Mouse (Mus musculus) gastrocnemius, postnatal 14 days (tissue): ENCODE data around the gene Ttc9b. TPM values are rescaled to one million over a fixed set of nuclear protein-coding genes. Genes with fewer than 3 reads are reported as not detected.
"Not testable (repeated sequence)": the region's sequence is repeated elsewhere in the genome, so short reads cannot be mapped to it uniquely, and the experiment has no call there.

Source experiments
- DNase-seq: peaks from one replicate; pipeline ENCODE4 v3.0.0; 2021; ENCODE audit warnings: mixed read lengths
- intact Hi-C: fragments of 180-260 bp; cut with DNase I; formaldehyde crosslinking; loops from one replicate; pipeline ENCODE4 v1.15.1; 2025; ENCODE audit warnings: low total_unique reads
- total RNA-seq, 2 experiments: library from RNA; stranded (reverse); gene quantifications; 2 replicates each; pipeline ENCODE4 v1.2.3; 2021

Ttc9b gene
- total RNA-seq, 2 experiments from 2014 or later: not detected

GRCm38 (mm10) chr7:27633166-27633565, 20.5 kb upstream of the Ttc9b start:
- DNase-seq: no peak
- intact Hi-C loops: no loop called here

GRCm38 (mm10) chr7:27634691-27635090, 19.0 kb upstream of the Ttc9b start:
- intact Hi-C loops: no loop called here

GRCm38 (mm10) chr7:27635094-27635493, 18.6 kb upstream of the Ttc9b start:
- DNase-seq, intact Hi-C loops: not testable (repeated sequence)

More at GRCm38 (mm10) chr7:27634691-27635090, 19.0 kb upstream of the Ttc9b start:
- DNase-seq: no peak

GRCm38 (mm10) chr7:27644471-27644870, 9.2 kb upstream of the Ttc9b start:
- no peak for DNase-seq
- intact Hi-C loops: no loop called here

DNA sequence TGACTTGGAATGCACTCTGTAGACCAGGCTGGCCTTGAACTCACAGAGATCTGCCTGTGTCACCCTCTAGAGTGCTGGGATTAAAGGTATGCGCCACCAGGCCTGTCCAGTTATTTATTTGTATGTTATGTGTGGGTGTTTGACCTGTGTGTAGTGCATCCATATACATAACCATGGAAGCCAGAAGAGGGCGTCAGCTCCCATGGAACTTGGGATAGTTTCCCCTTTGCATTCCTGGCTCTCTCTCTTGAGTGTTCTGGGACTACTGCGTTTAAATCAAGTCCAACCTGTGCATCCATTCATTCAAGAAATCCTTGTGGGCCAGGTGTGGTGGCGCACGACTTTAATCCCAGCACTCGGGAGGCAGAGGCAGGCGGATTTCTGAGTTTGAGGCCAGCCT, 7.2 kb upstream of the Ttc9b start:
- DNase-seq: no peak
- intact Hi-C loops: no loop called here

DNA sequence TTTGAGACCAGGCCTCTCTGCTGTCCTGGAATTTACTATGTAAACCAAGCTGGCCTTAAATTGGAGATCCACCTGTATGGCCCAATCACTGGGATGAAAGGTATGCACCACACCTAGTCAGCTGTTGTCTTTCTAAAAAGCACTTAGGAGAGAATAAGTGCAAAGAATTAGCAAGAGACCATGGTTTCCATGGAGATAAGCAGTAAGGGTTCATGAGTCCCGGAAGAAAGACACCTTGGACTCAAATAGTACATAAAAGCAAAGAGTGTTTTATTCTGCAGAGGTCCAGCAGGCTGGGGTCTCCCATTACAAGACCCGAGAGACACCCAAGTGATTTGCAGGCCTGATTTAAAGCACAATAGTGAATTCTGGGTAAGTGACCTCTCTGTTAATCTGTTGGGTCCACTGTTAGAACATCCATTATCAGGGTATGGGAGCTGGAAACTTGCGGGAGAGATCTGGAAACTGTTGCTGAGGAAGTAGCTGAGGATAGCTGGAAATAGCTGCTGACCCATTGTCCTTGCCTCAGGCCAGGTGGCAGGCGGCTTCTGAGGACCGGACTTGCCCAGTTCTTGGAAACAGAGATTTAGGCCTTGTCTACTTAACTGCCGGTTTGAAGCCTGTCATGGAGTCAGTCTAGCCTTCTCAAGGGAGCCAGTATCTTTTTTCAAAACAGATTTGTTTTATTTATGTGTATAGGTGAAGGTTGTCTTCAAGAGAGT, 6.3 kb upstream of the Ttc9b start:
- no peak for DNase-seq

GRCm38 (mm10) chr7:27649723-27650122, 4.0 kb upstream of the Ttc9b start:
- intact Hi-C loops: no loop called here
- DNase-seq: no peak

More for the DNA sequence above, 6.3 kb upstream of the Ttc9b start:
- intact Hi-C loops: no loop called here

GRCm38 (mm10) chr7:27650949-27651348, 2.8 kb upstream of the Ttc9b start:
- intact Hi-C loops: no loop called here
- DNase-seq: peak; percentile 75

GRCm38 (mm10) chr7:27654607-27655276, 1.0 kb downstream of the Ttc9b start:
- DNase-seq: no peak
- intact Hi-C loops: loop anchor here (5.0 kb wide), 1 partner anchor 73 kb away; no protein-coding TSS in a partner anchor

GRCm38 (mm10) chr7:27655545-27655944, 1.8 kb downstream of the Ttc9b start:
- intact Hi-C loops: loop anchor here (5.0 kb wide), 1 partner anchor 72 kb away; no protein-coding TSS in a partner anchor
- no peak for DNase-seq

DNA sequence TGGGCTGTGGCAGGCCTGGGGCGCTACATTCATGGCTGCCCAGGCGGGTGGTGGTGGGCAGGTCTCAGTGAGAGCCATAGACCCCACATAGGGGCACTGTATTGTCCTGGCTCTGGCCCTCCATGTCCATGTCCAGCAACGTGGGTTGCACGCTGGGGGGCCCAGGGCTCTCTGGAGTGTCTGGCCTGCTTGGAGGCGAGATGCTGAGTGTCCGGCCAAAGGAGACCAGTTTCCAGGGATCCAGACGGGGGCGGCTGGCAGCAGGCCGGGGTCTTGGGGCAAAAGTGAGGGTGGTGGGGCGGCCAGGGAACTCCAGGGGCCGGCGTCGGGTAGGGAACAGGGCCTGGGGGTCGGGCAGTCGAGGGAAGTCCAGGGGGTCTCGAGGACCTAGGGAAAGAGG, 2.9 kb downstream of the Ttc9b start:
- no peak for DNase-seq
- intact Hi-C loops: loop anchor here (5.0 kb wide), 1 partner anchor 71 kb away; no protein-coding TSS in a partner anchor

DNA sequence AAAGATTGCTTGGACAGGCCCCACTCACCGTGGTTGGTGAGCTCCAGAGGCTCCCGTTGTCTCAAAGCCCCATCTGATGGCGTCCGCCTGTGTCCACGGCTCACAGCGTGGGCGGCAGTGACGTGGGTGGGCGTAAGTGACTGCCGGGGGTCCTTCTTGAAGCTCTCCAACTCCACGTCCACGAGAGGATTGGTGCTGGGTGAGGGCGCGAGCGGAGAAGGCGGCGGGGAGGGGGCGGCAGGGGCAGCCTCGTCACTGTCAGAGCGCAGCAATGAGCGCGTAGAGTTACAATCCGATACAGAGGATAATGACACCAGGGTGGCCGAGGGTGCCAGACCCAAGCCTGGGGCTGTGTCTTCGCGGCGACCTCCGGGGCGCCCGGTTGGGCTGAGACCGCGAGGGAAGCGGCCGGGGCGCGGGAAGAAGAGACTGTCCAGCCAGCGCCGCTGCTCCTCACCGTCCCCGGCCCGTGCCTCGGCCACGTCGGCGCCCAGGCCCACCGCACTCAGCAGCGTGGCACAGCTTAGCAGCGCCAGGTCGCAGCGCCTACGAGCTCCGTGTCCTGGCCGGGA, 4.2 kb downstream of the Ttc9b start:
- DNase-seq: no peak
- intact Hi-C loops: loop anchor here (5.0 kb wide), 1 partner anchor 69 kb away; no protein-coding TSS in a partner anchor

GRCm38 (mm10) chr7:27658712-27659663, 5.3 kb downstream of the Ttc9b start:
- DNase-seq: no peak
- intact Hi-C loops: loop anchor here (5.0 kb wide), 1 partner anchor 68 kb away; no protein-coding TSS in a partner anchor

DNA sequence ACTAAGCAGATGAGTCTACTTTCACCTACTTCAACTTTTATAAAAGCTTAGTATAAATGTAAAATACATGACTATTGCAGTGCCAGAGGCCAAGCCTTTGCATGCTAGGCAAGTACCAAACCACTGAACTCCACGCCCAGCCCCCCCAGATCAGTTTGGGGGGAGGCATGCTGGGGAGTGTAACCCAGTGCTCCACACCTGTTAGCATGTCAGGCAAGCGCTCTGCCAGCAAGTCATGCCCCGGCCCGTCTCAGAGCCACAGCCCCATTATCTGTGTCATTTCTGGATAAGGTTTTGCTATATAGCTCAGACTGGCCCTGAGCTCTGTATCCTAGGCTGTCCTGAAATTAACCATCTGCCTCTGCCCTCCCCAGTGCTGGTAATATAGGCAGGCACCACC, 8.3 kb downstream of the Ttc9b start:
- intact Hi-C loops: no loop called here

DNA sequence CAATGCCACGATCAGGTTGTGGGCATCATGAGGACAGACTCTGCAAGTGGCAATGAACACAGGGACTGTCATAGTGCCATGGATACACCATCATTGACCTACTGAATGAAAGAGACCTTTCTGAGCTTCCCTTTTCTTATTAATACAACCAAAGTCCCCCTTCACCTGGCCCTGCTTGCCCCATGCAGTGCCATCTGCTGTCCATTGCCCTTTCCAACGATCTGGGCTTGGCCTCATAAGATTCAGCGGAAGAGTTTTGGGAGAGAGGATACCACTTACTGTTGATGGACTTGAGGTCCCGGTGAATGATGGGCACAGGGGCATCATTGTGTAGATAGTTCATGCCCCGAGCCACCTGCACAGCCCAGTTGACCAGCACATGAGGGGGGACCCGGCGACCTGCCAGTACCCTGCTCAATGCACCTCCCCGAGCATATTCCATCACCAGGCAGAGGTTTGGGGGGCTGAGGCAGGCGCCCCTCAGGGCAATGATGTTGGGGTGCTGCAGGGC, 19.4 kb downstream of the Ttc9b start:
- no peak for DNase-seq
- intact Hi-C loops: no loop called here

More for the DNA sequence above, 8.3 kb downstream of the Ttc9b start:
- no peak for DNase-seq

- DNase-seq: no peak
- intact Hi-C loops: no loop called here
Observed at GRCm38 (mm10) chr7:27673575-27674131, 19.9 kb downstream of the Ttc9b start.

DNA sequence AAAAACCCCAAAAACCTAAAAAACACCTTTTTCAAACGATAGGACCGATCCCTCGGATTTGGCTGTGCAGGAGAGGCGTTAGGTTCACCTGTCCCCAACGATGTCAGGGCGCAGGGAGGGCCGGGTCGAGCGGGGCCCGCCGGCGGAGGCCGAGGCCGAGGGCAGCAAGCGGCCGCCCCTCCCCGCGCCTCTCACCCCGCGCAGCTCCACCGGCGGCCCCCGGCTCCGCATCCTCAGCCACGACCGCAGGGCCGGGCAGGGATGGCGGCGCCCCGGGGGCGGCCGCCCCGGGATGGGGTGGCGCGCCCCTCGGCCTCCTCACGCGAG, 20.4 kb downstream of the Ttc9b start:
- intact Hi-C loops: no loop called here
- DNase-seq: no peak

GRCm38 (mm10) chr7:27674522-27675221, 21.0 kb downstream of the Ttc9b start, which contains the start of gene Map3k10:
Map3k10 (minus strand) TSS chr7:27674598.
- intact Hi-C loops: no loop called here
- peak; percentile 93 for DNase-seq
